Mouse (Mus musculus): ENCODE measurements around the gene Hist3h2a. TPM values are rescaled to one million over a fixed set of nuclear protein-coding genes. Genes with fewer than 3 reads are reported as not detected.

Gene Hist3h2a
- total RNA-seq, 2 experiments from 2014 or later = 37.1 to 42.7 TPM

- no peak for DNase-seq (ENCODE audit: low spot score in 2 of 2)
These were observed 12.9 kb downstream of the Hist3h2a start for GRCm38 (mm10) chr11:58967346-58967745.

- DNase-seq (ENCODE audit: low spot score in 2 of 2) = no peak
These were observed 14.1 kb downstream of the Hist3h2a start for GRCm38 (mm10) chr11:58968551-58968950.

- DNase-seq (ENCODE audit: low spot score in 2 of 2) = no peak
These were observed 14.5 kb downstream of the Hist3h2a start for GRCm38 (mm10) chr11:58969027-58969426.

- no peak for DNase-seq (ENCODE audit: low spot score in 2 of 2)
These were observed 15.2 kb downstream of the Hist3h2a start for GRCm38 (mm10) chr11:58969659-58970058.

- no peak for DNase-seq (ENCODE audit: low spot score in 2 of 2)
These were observed 16.5 kb downstream of the Hist3h2a start for GRCm38 (mm10) chr11:58970831-58971530.

GRCm38 (mm10) chr11:58971796-58972195 lies 17.3 kb downstream of the Hist3h2a start:
- DNase-seq (ENCODE audit: low spot score in 2 of 2) = no peak

GRCm38 (mm10) chr11:58974414-58974813 lies 19.9 kb downstream of the Hist3h2a start:
- no peak for DNase-seq (ENCODE audit: low spot score in 2 of 2)

GRCm38 (mm10) chr11:58977150-58977549 lies 22.7 kb downstream of the Hist3h2a start:
- DNase-seq (ENCODE audit: low spot score in 2 of 2) = no peak

GRCm38 (mm10) chr11:58977607-58978026 lies 23.1 kb downstream of the Hist3h2a start:
- DNase-seq (ENCODE audit: low spot score in 2 of 2) = no peak

GRCm38 (mm10) chr11:58978027-58978705 lies 23.7 kb downstream of the Hist3h2a start, which contains the start of gene Trim11:
Gene Trim11 (plus strand): TSS chr11:58978093.
- DNase-seq (ENCODE audit: low spot score in 2 of 2) = peak; percentile 27 to 56

- no peak for DNase-seq (ENCODE audit: low spot score in 2 of 2)
These were observed 24.2 kb downstream of the Hist3h2a start for GRCm38 (mm10) chr11:58978706-58979030.

GRCm38 (mm10) chr11:58979183-58979582 lies 24.7 kb downstream of the Hist3h2a start:
- DNase-seq (ENCODE audit: low spot score in 2 of 2) = no peak

- no peak for DNase-seq (ENCODE audit: low spot score in 2 of 2)
These were observed 25.2 kb downstream of the Hist3h2a start for GRCm38 (mm10) chr11:58979661-58980060.

GRCm38 (mm10) chr11:58980381-58980990 lies 26.0 kb downstream of the Hist3h2a start:
- DNase-seq (ENCODE audit: low spot score in 2 of 2) = no peak

- DNase-seq (ENCODE audit: low spot score in 2 of 2) = peak; percentile 42 to 80
These were observed 27.3 kb downstream of the Hist3h2a start for GRCm38 (mm10) chr11:58981541-58982447.

- no peak for DNase-seq (ENCODE audit: low spot score in 2 of 2)
These were observed 28.1 kb downstream of the Hist3h2a start for GRCm38 (mm10) chr11:58982471-58983097.

GRCm38 (mm10) chr11:58983691-58984341 lies 29.3 kb downstream of the Hist3h2a start:
- no peak for DNase-seq (ENCODE audit: low spot score in 2 of 2)

GRCm38 (mm10) chr11:58984657-58985056 lies 30.2 kb downstream of the Hist3h2a start:
- no peak for DNase-seq (ENCODE audit: low spot score in 2 of 2)

GRCm38 (mm10) chr11:58985299-58985917 lies 30.9 kb downstream of the Hist3h2a start:
- DNase-seq (ENCODE audit: low spot score in 2 of 2) = no peak

- no peak for DNase-seq (ENCODE audit: low spot score in 2 of 2)
These were observed 34.7 kb downstream of the Hist3h2a start for GRCm38 (mm10) chr11:58989166-58989565.

Measured in gastrocnemius, postnatal 4 days (tissue).